Mouse (Mus musculus): ENCODE results near the gene Fip1l1.

GRCm38 (mm10) chr5:74571767-74572166 lies 36.5 kb downstream of the Fip1l1 start:
- no peak for TF ChIP-seq CHD1 (IDR thresholded peaks at IDR 0.05; ENCODE audit: low read depth, low read length)
- no peak for TF ChIP-seq CTCF (conservative IDR thresholded peaks at IDR 0.05 in 1 of 2, IDR thresholded peaks at IDR 0.05 in 1 of 2; ENCODE audit: low read depth in 2 of 2, low read length in 2 of 2)
- TF ChIP-seq POLR2A (IDR thresholded peaks at IDR 0.05; ENCODE audit: low read depth, low read length), result no peak
- no peak for TF ChIP-seq ZNF384 (IDR thresholded peaks at IDR 0.05; ENCODE audit: low read depth, low read length)
- no peak for TF ChIP-seq UBTF (IDR thresholded peaks at IDR 0.05; ENCODE audit: low read depth, low read length)
- TF ChIP-seq MAX (IDR thresholded peaks at IDR 0.05; ENCODE audit: low read length), result no peak
- no peak for TF ChIP-seq ZKSCAN1 (IDR thresholded peaks at IDR 0.05; ENCODE audit: borderline replicate concordance, low read depth, low read length)
